Mouse (Mus musculus) frontal cortex, postnatal 14 days (tissue): Measurements from ENCODE around the gene Gm10073.
"Not testable (repeated sequence)": the region's sequence is repeated elsewhere in the genome, so short reads cannot be mapped to it uniquely, and the experiment has no call there.

Experiments
- DNase-seq, 2 experiments: peaks; one replicate each; pipeline ENCODE4 v3.0.0; 2022; ENCODE audit warnings: low spot score in 2 of 2

Gm10073 gene

GRCm38 (mm10) chr8:106573168-106573567 is at the start of gene Gm10073:
TSS of gene Gm10073 (minus strand) at chr8:106573461.
- not testable (repeated sequence) for DNase-seq

GRCm38 (mm10) chr8:106623016-106623415 is 49.8 kb upstream of the Gm10073 start:
- DNase-seq: no peak

GRCm38 (mm10) chr8:106620488-106620887 is 47.2 kb upstream of the Gm10073 start:
- DNase-seq: no peak

GRCm38 (mm10) chr8:106619549-106620245 is 46.4 kb upstream of the Gm10073 start:
- DNase-seq: peak in 1 of 2 experiments; percentile 7

DNA sequence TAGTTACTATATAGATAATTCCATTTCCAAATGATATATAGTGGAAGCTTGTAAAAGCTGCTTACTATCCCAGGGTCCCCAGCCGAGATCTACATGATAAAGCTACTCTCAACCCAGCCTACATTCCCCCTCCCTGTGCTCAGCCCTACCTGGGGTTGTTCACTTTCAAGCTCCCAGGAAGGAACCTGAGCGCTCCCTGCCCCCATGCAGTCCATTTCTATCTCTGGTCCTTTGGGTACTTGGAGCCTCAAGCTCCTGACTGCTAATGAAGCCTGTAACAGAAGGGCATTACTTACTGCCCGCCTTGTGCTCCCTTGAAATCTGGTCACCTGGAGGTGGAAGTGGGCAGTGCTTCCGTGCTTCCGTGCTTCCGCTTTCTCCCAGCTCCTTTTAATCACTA is 45.1 kb upstream of the Gm10073 start:
- DNase-seq: no peak

DNA sequence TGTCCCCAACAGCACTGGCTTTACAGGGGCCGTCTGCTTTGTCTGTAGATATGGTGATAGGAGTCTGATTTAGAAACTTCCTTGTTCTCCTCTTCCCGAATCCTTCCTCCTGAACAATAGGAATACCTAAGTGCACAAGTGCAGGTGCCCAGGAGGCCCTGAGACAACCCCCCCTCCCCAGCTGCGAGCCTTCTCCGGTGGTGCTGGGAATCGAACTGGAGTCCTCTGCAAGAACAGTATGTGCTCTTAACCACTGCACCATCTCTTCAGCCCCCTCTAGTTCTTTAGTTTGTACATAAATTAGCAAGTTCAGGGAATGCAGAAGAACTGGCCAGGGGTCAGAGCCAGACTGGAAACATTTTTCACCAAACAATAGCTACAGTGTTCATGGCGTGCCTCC is 44.6 kb upstream of the Gm10073 start:
- DNase-seq: no peak

- DNase-seq: no peak
These were observed 43.9 kb upstream of the Gm10073 start for GRCm38 (mm10) chr8:106617196-106617595.

DNA sequence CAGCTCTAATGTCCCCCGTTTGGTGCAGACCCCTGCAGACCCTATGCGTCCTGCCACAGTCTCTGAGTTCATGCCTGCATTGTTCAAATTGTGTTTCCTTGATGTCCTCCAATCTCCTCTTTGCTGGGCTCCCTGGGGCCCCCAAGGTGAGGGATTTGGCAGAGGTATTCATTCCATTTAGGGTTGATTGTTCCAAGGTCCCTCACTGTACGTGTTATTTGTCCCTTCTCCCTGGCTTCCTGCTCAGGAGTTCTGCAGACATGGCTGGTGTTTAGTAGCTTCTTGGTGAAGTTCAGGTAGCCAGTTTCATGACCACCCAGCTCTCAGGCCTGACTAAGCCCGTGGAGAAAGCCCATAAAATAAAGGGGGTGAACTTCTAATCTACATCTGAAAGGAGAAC is 43.4 kb upstream of the Gm10073 start:
- DNase-seq: no peak

GRCm38 (mm10) chr8:106615661-106616299 is 42.5 kb upstream of the Gm10073 start:
- DNase-seq: no peak

DNA sequence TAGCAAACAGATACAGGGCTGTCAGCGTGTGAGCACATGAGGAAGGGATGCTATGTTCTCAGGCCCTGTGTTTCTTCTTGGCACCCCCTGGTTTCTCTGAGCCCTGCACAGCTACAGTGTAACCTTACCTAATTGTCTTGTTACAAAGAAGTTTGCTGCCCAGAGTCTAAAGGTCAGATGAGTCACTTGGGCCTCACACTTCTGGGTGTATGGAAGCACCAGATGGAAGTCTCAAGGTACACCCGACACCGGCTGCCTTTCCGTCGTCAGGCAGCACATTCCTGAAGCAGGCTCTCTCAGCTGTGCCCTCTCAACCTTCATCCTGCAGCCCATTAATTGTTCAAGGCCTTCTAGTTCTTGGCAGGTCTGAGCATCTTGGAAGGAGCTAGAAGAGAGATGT is 41.4 kb upstream of the Gm10073 start:
- no peak for DNase-seq

GRCm38 (mm10) chr8:106612047-106612446 is 38.8 kb upstream of the Gm10073 start:
- no peak for DNase-seq

DNA sequence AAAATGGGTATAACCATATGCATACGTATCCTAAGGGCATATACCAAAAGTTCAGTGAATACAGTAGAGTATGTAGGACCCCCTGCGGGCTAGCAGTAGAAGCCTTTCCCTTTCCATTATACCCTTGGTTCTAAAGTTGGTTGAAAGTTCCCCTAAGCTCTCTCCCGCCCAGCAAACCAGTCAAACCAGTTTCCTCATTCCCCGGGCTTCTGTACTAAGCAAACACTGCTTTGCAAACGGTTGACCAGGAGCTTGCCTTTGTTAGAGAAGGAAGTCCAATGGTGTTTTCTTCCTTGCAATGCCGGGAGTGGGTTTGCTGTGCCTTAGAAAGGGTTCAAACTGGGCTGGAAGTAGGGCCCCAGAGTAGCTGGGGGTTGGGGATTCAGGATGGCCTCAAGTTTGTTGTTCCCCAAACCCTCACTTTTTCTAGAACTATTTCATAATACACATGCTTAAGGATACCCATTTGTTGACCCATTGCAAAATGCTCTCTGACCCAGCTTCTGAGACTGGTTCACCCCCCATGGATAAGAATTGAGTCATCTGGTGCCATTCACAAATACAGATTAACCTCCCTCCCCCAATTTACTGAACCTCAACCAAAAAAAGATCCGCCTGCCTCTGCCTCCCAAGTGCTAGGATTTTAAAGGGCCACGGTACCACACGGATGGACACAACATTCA is 37.8 kb upstream of the Gm10073 start:
- DNase-seq: no peak

DNA sequence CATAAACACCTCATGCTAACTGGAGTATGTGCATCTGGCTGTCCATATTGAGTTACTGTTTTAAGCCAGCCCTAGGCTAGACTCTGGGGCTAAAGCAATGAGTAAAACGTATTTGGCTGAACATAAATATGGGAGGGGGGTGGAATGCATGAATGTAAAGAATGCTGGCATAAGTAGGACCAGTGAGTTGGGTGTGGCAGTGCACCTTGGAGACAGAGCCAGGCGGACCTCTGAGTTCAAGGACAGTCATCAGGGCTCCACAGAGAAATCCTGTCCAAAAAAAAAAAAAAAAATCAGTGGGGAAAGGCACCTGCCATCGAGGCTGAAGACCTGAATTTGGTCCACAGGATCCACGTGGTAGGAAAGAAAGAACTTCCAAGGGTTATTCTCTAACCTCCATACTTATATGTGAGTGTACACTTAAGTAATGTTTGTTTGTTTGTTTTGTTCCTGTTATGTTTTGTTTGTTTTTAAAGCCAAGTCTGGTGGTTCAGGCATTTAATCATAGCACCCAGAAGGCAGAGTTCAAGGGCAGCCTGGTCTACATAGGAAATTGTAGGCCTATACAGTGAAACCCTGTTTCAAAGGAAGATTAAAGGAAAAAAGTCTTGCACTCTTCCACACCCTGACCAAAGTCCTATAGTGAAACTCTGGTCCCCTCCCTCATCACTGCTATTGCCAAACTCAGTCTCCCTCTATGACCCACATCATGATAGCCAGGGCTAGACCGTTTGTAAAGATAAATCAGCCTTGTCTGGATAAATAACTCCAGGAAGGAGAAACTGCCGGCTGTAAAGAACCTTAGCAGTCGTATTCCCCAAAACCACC is 36.0 kb upstream of the Gm10073 start:
- no peak for DNase-seq

- no peak for DNase-seq
These were observed 35.2 kb upstream of the Gm10073 start for GRCm38 (mm10) chr8:106608425-106608824.

DNA sequence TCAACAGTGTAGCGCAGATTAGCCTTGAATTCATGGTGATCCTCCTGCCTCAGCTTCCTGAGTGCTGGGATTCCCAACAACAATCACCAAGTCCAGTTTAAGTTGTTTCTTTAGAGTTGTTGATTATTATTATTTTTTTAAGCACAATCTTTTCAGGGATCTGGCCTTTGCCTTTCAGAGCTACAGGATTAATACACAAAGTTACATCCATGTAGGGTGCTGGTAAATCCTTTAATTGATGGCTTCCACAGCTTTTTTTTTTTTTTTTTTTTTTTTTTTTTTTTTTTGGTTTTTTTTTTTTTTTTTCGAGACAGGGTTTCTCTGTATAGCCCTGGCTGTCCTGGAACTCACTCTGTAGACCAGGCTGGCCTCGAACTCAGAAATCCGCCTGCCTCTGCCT is 34.5 kb upstream of the Gm10073 start:
- DNase-seq: not testable (repeated sequence)

DNA sequence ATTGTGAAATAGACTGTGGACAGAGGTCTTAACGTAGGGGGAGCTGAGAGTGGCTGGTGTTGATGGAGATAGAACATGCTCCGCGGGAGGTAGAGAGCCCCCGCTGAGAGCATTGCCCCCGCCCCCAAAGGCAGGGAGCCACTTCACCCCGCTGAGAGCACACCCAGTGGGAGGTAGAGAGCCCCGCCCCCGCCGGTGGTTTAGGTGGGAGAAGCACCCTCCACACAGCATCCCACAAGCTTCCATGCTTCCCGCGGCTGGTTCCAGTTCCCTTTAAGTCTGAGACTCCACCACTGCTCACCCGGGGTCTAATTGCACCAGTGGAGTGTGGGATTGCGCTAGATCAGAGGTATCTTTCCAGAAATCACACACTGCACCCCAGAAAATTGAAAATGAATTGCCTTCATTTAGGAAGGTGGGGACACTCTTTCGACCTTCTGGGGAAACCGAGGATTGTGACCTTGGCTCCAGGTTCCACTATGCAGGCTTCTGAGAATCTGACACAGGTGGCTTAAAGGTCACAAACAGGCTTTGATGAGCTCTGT is 33.4 kb upstream of the Gm10073 start:
- DNase-seq: no peak

DNA sequence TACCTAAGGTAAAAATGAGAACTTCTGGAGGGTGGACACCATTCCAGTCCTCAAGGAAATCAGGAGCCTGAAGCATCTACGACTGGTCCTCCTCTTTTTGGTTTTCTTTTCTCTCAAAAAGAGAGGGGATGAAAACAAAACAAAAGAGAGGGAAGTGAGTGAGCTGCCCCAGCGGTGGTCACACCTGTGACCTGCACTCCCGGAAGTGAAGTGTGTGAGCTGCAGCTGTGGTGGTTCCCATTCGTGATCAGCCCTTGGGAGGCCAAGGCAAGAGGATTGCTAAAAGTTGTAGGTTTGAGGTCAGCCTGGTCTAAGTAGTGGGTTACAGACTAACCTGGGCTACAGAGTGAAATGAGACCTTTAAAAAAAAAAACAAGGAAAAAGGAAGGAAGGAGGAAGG is 32.9 kb upstream of the Gm10073 start:
- DNase-seq: no peak

GRCm38 (mm10) chr8:106605657-106606056 is 32.4 kb upstream of the Gm10073 start:
- DNase-seq: no peak

GRCm38 (mm10) chr8:106603933-106604332 is 30.7 kb upstream of the Gm10073 start:
- DNase-seq: no peak

DNA sequence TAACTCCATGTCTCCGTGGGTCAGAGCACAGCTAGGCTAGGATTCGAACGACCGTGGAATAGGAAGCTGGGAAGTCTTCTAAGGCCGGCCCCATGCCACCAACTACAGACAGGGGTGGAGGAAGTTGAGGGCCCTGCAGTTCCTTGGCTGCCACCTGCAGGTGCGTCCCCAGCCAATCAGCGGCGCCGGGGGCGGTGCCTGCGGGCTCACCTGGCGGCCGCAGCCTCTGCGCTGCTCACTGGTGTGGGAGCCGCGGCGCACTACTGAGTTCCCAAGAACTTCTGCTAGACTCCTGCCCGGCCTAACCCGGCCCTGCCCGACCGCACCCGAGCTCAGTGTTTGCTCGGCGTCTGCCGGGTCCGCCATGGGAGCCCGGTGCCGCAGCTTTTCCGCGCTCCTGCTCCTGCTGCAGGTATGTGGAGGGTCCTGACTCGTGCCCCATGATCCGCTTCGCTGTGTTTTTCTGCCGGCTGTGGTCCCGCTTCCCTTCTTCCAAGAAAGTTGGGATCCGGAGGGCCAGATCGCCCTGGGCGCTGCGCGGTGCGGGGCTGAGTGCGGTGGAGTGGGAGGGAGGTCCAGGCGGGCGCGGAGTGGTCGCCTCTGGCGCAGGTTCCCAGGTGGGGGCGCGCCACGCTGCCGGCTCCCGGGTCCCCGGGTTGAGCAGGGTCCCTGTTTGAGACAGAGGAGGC is 30.0 kb upstream of the Gm10073 start, which contains the start of gene Cdh1:
Cdh1 (plus strand) TSS at position 221 of the 689 bp plus-strand sequence.
- peak in 1 of 2 experiments; percentile 10 for DNase-seq
